In genomic region chr12:56689736-56690135, GRCm38 (mm10) we compare ENCODE assay signal across 9 mouse cellular contexts. TPM values are rescaled to one million over a fixed set of nuclear protein-coding genes. Genes with fewer than 3 reads are reported as not detected.
A peak's percentile ranks its signal among the peaks of the same experiment; 100 is the strongest.
DNase-seq lines count a peak whose midpoint lies in the region; ATAC-seq lines count a peak whose summit lies in the region.
"Had no signal": no experiment of that assay in that cellular context is flagged by ENCODE, and none has a peak within 500 bp of the region (broad histone marks: within the 10 kb centered on the region; RNA-seq: fewer than 3 reads in every experiment).

No protein-coding gene starts in this region.

- peaks cover 81% of the 10 kb centered on the region for H3K27me3 ChIP-seq in heart, embryonic 11.5 days (ENCODE audit: control insufficient read depth, insufficient read depth, low read length)
- H3K27me3 ChIP-seq in limb, embryonic 12.5 days, result peaks cover 88% of the 10 kb centered on the region

- DNase-seq in heart, postnatal 36 days, result no peak
- peak; percentile 32 for DNase-seq in urinary bladder, postnatal 14 days (ENCODE audit: low spot score)
- no peak for DNase-seq in urinary bladder, adult 2 months (ENCODE audit: low spot score)
- DNase-seq in layer of hippocampus, postnatal 36 days, result no peak
- no peak for DNase-seq in spleen, adult 18-20 months

- no peak overlapping the region for H3K27ac ChIP-seq in heart, embryonic 11.5 days (ENCODE audit: low read depth, low read length)
- H3K27ac ChIP-seq in limb, embryonic 12.5 days, result no peak overlapping the region
- H3K27ac ChIP-seq: hindbrain, embryonic 15.5 days had no signal

- H3K4me2 ChIP-seq in heart, embryonic 11.5 days, result peak overlapping the region; percentile 3; the same call in 1 of the 2 replicates
- peak overlapping the region; percentile 67 for H3K4me2 ChIP-seq in limb, embryonic 12.5 days
- H3K4me2 ChIP-seq: hindbrain, embryonic 15.5 days had no signal

- ATAC-seq in heart, embryonic 11.5 days (replicated peaks; ENCODE audit: insufficient number of reproducible peaks, low FRiP score, low TSS enrichment), result no peak
- ATAC-seq in limb, embryonic 12.5 days (ENCODE audit: insufficient number of reproducible peaks, insufficient read depth, low FRiP score, low TSS enrichment, low read depth), result no peak
- ATAC-seq in erythroid progenitor cell, adult 5-6 weeks (replicated peaks; ENCODE audit: low FRiP score, poor library complexity, severe bottlenecking), result no peak

- H3K4me1 ChIP-seq in heart, embryonic 11.5 days (ENCODE audit: control insufficient read depth, insufficient read depth, low read length), result 0 out of 2 replicates have a peak, but pooled peaks cover 10% of the 10 kb centered on the region
- H3K4me1 ChIP-seq in limb, embryonic 12.5 days (replicated peaks), result peaks cover 25% of the 10 kb centered on the region

- H3K9me3 ChIP-seq in heart, embryonic 11.5 days (replicated peaks; ENCODE audit: control insufficient read depth, low read length), result no peaks in the 10 kb centered on the region
- H3K9me3 ChIP-seq in limb, embryonic 12.5 days, result no peaks in the 10 kb centered on the region
- H3K9me3 ChIP-seq: hindbrain, embryonic 15.5 days had no signal

- WGBS in heart, embryonic 11.5 days (ENCODE audit: insufficient replicate concordance), result under 1% methylated on average over 25 of the region's 25 CpGs
- WGBS in limb, embryonic 12.5 days, result under 1% methylated on average over 25 of the region's 25 CpGs

- H3K36me3 ChIP-seq in heart, embryonic 11.5 days (ENCODE audit: control insufficient read depth, insufficient read depth, low read length), result no peaks in the 10 kb centered on the region
- H3K36me3 ChIP-seq in limb, embryonic 12.5 days, result no peaks in the 10 kb centered on the region
- H3K36me3 ChIP-seq: hindbrain, embryonic 15.5 days had no signal

- H3K4me3 ChIP-seq in heart, embryonic 11.5 days (ENCODE audit: low read depth, low read length), result no peak overlapping the region
- H3K4me3 ChIP-seq in limb, embryonic 12.5 days (replicated peaks), result peak overlapping the region; percentile 40
- H3K4me3 ChIP-seq: hindbrain, embryonic 15.5 days had no signal

- no peak overlapping the region for H3K9ac ChIP-seq in heart, embryonic 11.5 days (ENCODE audit: low read depth, low read length)
- no peak overlapping the region for H3K9ac ChIP-seq in limb, embryonic 12.5 days (replicated peaks)
- H3K9ac ChIP-seq: hindbrain, embryonic 15.5 days had no signal

- intact Hi-C loops in heart, postnatal 36 days (cut with DNase I), result loop anchor here (5.0 kb wide), 1 partner anchor 853 kb away; no protein-coding TSS in a partner anchor

RNA-seq across cellular contexts. Expression of gene Pax9, which starts 1.8 kb away (rescaled TPM):
- 0.08 and 0.50 TPM in 2 replicates for polyA plus RNA-seq in heart, embryonic 11.5 days (2014; fragmentation: Nextera tagmentation; extraction: Ambion mirVana)
- total RNA-seq in heart, postnatal 36 days (2021), result under 1 TPM; 0.08 to 0.25 TPM
- polyA plus RNA-seq in urinary bladder, adult 2 months (2012; rRNA removed), result 0.03 TPM in 1 of 2 replicates, not detected in the other
- 6.0 and 9.6 TPM in 2 replicates for polyA plus RNA-seq in limb, embryonic 12.5 days (2016; fragmentation: Nextera tagmentation; extraction: Ambion mirVana)
- not detected for total RNA-seq in layer of hippocampus, postnatal 36 days (2021)
- not detected in 2 replicates for total RNA-seq in erythroid progenitor cell, adult 5-6 weeks (2015; ENCODE audit: low replicate concordance)
- total RNA-seq in erythroid progenitor cell, adult 5-6 weeks (2017; ENCODE audit: low replicate concordance), result 0.51 TPM in 1 of 2 replicates, not detected in the other
- polyA plus RNA-seq: hindbrain, embryonic 15.5 days had no signal
